Mouse (Mus musculus): ENCODE data around the gene Dnah2. TPM values are rescaled to one million over a fixed set of nuclear protein-coding genes. Genes with fewer than 3 reads are reported as not detected.

The Dnah2 gene
- total and polyA plus RNA-seq, 3 experiments: 0.04 to 0.07 TPM; not detected in 1

DNA sequence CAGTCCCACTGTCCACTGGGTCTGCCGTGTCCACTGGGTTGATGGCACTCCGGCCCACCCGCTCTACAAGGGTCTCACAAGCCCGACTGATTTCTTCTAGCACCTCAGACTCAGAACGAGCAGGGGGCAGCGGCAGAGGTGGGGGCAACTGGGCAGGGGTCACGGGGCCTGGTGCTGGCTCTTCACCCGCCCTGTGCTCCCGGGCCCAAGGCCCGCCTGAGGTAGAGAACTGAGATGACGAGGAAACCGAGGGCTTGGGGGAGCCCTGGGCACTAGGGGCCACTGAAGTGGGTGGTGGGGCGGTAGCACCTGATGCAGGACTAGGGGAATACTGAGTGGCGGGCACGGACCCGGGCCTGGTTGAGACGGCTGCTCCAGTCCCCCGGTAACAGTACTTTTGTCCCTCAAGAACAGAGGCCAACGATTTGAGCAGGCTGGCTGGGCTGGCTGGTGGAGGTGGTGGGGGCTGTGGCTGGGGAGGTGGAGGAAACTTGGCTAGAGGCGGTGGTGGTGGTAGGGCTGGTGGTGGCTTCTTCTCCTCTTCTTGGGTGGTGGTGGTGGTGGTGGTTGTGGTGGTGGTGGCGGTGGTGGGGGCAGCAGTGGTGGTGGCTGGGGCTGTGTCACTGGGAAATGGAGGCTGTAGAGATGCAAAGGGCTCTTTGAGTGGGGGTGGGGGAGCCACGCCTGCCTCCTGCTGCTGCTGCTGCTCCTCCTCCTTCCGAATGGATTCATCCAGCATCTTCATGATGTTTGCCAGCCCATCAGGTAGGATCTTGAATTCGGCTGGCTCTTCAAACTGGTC lies 144.1 kb downstream of the Dnah2 start:
- Histone ChIP-seq H3K27ac (ENCODE audit: control insufficient read depth, low read depth, low read length) (no peak overlapping the region), H3K9me3 (replicated peaks; ENCODE audit: insufficient read depth, low read length) (no peaks in the 10 kb centered on the region), H3K36me3 (ENCODE audit: control insufficient read depth in 1 of 2, insufficient read depth in 2 of 2, low read length in 2 of 2) (peaks cover 2% of the 10 kb centered on the region in 2 experiments; a peak in 1 of 4 replicates), H3K4me3 (ENCODE audit: control insufficient read depth in 1 of 2, insufficient read depth in 1 of 2, low read depth in 2 of 2, low read length in 2 of 2) (no peak overlapping the region), H3K9ac (ENCODE audit: control insufficient read depth, low read depth, low read length, poor library complexity, severe bottlenecking) (no peak overlapping the region), H3K27me3 (ENCODE audit: control insufficient read depth in 1 of 2, insufficient read depth in 2 of 2, low read length in 2 of 2) (no peaks in the 10 kb centered on the region), H3K4me1 (ENCODE audit: control insufficient read depth in 1 of 2, insufficient read depth in 2 of 2, low read length in 2 of 2) (peaks cover 0 to 7% of the 10 kb centered on the region in 2 experiments; a peak in 2 of 4 replicates), H3K79me2 (ENCODE audit: control insufficient read depth, insufficient read depth, low read length, poor library complexity) (peaks cover 21% of the 10 kb centered on the region)
- DNase-seq (ENCODE audit: low read depth, low spot score): no peak
- no peak for TF ChIP-seq POLR2AphosphoS2 (IDR thresholded peaks at IDR 0.05; ENCODE audit: low read length)
- TF ChIP-seq MAFK (IDR thresholded peaks at IDR 0.05; ENCODE audit: borderline replicate concordance, low read depth, low read length): no peak
- no peak for TF ChIP-seq MXI1 (IDR thresholded peaks at IDR 0.05; ENCODE audit: low read depth, low read length)
- no peak for TF ChIP-seq EP300 (IDR thresholded peaks at IDR 0.05; ENCODE audit: low read depth in 1 of 2, low read length in 2 of 2)
- TF ChIP-seq TBP (IDR thresholded peaks at IDR 0.05; ENCODE audit: low read depth, low read length): no peak
- no peak for TF ChIP-seq MYC (IDR thresholded peaks at IDR 0.05; ENCODE audit: low read depth, low read length)
- TF ChIP-seq RCOR1 (IDR thresholded peaks at IDR 0.05; ENCODE audit: low read depth, low read length): no peak
- no peak for TF ChIP-seq SMC3 (IDR thresholded peaks at IDR 0.05; ENCODE audit: low read depth, low read length)

DNA sequence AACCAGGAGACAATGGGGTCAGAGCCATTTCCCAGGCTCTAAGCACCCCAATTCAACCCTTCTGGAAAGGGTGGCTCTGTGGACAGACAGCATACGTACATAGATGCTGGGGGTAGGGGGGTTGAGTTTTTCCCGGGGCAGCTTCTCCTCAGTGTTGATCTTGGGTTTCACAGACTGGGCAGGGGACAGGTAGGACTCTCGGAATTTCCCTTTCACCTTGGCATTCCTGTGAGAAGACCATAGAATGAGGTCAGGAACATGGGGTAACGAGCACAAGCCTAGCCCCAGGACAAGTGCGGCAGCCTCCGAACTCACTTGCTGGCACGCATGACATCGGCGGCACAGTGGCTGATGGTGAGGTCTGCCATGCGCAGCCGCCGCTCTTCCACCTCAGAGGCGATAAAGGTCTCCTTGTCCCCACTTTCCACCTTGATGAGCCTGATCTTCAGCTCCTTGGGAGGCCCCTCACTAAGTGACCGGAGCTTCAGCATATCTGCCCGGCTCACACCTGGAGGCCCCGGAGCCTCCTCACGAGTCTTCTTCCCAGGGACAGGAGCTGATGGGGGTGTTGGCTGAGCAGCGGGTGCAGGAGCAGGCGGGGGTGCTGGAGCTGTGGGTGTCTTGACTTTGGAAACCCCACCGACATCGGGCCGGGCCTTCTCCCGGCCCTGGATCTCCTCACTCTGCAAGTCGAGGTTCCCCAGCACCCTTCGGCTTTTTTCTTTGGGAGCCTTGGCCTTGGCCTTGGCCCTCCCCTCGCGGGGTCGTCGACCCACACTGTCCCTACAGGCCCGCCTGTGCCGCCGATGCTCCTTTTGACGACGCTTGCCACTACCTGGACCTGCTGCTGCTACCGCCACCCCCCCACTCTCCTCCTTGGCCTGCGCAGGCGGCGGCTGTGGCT lies 145.0 kb downstream of the Dnah2 start:
- Histone ChIP-seq H3K36me3 (ENCODE audit: control insufficient read depth in 1 of 2, insufficient read depth in 2 of 2, low read length in 2 of 2) (peaks cover 2% of the 10 kb centered on the region in 2 experiments; a peak in 2 of 4 replicates), H3K9ac (ENCODE audit: control insufficient read depth, low read depth, low read length, poor library complexity, severe bottlenecking) (no peak overlapping the region), H3K27ac (ENCODE audit: control insufficient read depth, low read depth, low read length) (no peak overlapping the region), H3K4me1 (ENCODE audit: control insufficient read depth in 1 of 2, insufficient read depth in 2 of 2, low read length in 2 of 2) (peaks cover 0 to 7% of the 10 kb centered on the region in 2 experiments; a peak in 2 of 4 replicates), H3K27me3 (ENCODE audit: control insufficient read depth in 1 of 2, insufficient read depth in 2 of 2, low read length in 2 of 2) (no peaks in the 10 kb centered on the region), H3K79me2 (ENCODE audit: control insufficient read depth, insufficient read depth, low read length, poor library complexity) (peaks cover 17% of the 10 kb centered on the region), H3K9me3 (replicated peaks; ENCODE audit: insufficient read depth, low read length) (no peaks in the 10 kb centered on the region), H3K4me3 (ENCODE audit: control insufficient read depth in 1 of 2, insufficient read depth in 1 of 2, low read depth in 2 of 2, low read length in 2 of 2) (no peak overlapping the region)
- TF ChIP-seq POLR2A (IDR thresholded peaks at IDR 0.05; ENCODE audit: control insufficient read depth in 1 of 2, insufficient read depth in 1 of 2, low read depth in 1 of 2, low read length in 2 of 2, poor library complexity in 1 of 2): 0 out of 4 replicates have a peak, but pooled peaks of 1 of the 2 experiments have one; percentile 11
- no peak for TF ChIP-seq ELF1 (IDR thresholded peaks at IDR 0.05; ENCODE audit: low read depth, low read length)
- no peak for TF ChIP-seq KAT2A (conservative IDR thresholded peaks at IDR 0.05; ENCODE audit: low read depth, low read length)
- no peak for TF ChIP-seq MAZ (IDR thresholded peaks at IDR 0.05; ENCODE audit: low read depth, low read length)
- no peak for DNase-seq (ENCODE audit: low read depth, low spot score)

All from MEL (cell line).